Mouse (Mus musculus): Measurements from ENCODE around the gene Anks1b.

DNA sequence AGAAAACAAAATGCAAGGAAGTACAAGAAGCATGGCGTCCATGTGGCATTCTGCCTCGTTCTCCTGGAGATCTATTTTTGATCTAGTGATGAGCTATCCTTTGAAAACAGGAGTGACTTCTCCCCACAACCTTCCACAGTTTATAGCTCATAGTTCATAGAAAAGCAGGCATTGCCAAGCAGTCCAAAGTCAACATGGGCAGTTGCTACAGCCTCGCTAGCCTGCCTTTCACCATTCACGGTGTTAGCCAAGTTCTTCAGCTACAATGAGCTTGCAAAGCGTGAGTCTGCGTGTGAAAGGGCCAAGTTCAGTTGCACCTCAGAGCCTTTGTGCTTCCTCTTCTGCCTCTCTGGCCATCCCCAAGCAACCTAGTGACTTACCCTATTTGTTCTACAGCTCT, 592.1 kb downstream of the Anks1b start:
- TF ChIP-seq CTCF (IDR thresholded peaks at IDR 0.05; ENCODE audit: extremely low read depth, insufficient read length, insufficient replicate concordance, low read depth, low read length) (no peak), POLR2A (IDR thresholded peaks at IDR 0.05; ENCODE audit: low read depth, low read length) (no peak)

All from small intestine, adult 2 months (tissue).